In genomic region chr2:30720291-30720690, GRCm38 (mm10) we compare ENCODE assay signal across 8 mouse cellular contexts.
A peak's percentile ranks its signal among the peaks of the same experiment; 100 is the strongest.
DNase-seq lines count a peak whose midpoint lies in the region; ATAC-seq lines count a peak whose summit lies in the region.

No protein-coding gene starts in this region.

- peak overlapping the region; percentile 95 for H3K27ac ChIP-seq in heart, embryonic 11.5 days (ENCODE audit: low read depth, low read length)
- H3K27ac ChIP-seq in hindbrain, embryonic 10.5 days = peak overlapping the region; percentile 100
- H3K27ac ChIP-seq in midbrain, embryonic 11.5 days (ENCODE audit: low read depth, low read length) = peak overlapping the region; percentile 100

- 54% methylated on average over 5 of the region's 5 CpGs for WGBS in heart, embryonic 11.5 days (ENCODE audit: insufficient replicate concordance)
- 36% methylated on average over 5 of the region's 5 CpGs for WGBS in hindbrain, embryonic 10.5 days
- 41% methylated on average over 5 of the region's 5 CpGs for WGBS in midbrain, embryonic 11.5 days

- intact Hi-C loops in left cerebral cortex, postnatal 25 days (cut with DNase I) = no loop called here

- no peaks in the 10 kb centered on the region for H3K9me3 ChIP-seq in heart, embryonic 11.5 days (replicated peaks; ENCODE audit: control insufficient read depth, low read length)
- no peaks in the 10 kb centered on the region for H3K9me3 ChIP-seq in hindbrain, embryonic 10.5 days
- H3K9me3 ChIP-seq in midbrain, embryonic 11.5 days (ENCODE audit: control insufficient read depth, low read length) = no peaks in the 10 kb centered on the region

- ATAC-seq in heart, embryonic 11.5 days (replicated peaks; ENCODE audit: insufficient number of reproducible peaks, low FRiP score, low TSS enrichment) = no peak
- ATAC-seq in midbrain, embryonic 11.5 days (ENCODE audit: low FRiP score) = no peak

- no peak overlapping the region for H3K4me3 ChIP-seq in heart, embryonic 11.5 days (ENCODE audit: low read depth, low read length)
- peak overlapping the region; percentile 53 for H3K4me3 ChIP-seq in hindbrain, embryonic 10.5 days
- no peak overlapping the region for H3K4me3 ChIP-seq in midbrain, embryonic 11.5 days (ENCODE audit: low read depth, low read length)

- H3K27me3 ChIP-seq in heart, embryonic 11.5 days (ENCODE audit: control insufficient read depth, insufficient read depth, low read length) = no peaks in the 10 kb centered on the region
- no peaks in the 10 kb centered on the region for H3K27me3 ChIP-seq in hindbrain, embryonic 10.5 days (ENCODE audit: insufficient read depth, poor library complexity, severe bottlenecking)
- H3K27me3 ChIP-seq in midbrain, embryonic 11.5 days (ENCODE audit: control insufficient read depth, insufficient read depth, low read length) = no peaks in the 10 kb centered on the region

- peaks cover 81% of the 10 kb centered on the region for H3K4me1 ChIP-seq in heart, embryonic 11.5 days (ENCODE audit: control insufficient read depth, insufficient read depth, low read length)
- peaks cover 99% of the 10 kb centered on the region for H3K4me1 ChIP-seq in hindbrain, embryonic 10.5 days (replicated peaks)
- peaks cover 91% of the 10 kb centered on the region for H3K4me1 ChIP-seq in midbrain, embryonic 11.5 days (ENCODE audit: control insufficient read depth, insufficient read depth, low read length)

- H3K9ac ChIP-seq in heart, embryonic 11.5 days (ENCODE audit: low read depth, low read length) = peak overlapping the region; percentile 68
- H3K9ac ChIP-seq in midbrain, embryonic 11.5 days (ENCODE audit: low read length) = peak overlapping the region; percentile 78

- no peaks in the 10 kb centered on the region for H3K36me3 ChIP-seq in heart, embryonic 11.5 days (ENCODE audit: control insufficient read depth, insufficient read depth, low read length)
- no peaks in the 10 kb centered on the region for H3K36me3 ChIP-seq in hindbrain, embryonic 10.5 days
- H3K36me3 ChIP-seq in midbrain, embryonic 11.5 days (ENCODE audit: control insufficient read depth, insufficient read depth, low read length) = no peaks in the 10 kb centered on the region

- peak overlapping the region; percentile 63 for H3K4me2 ChIP-seq in heart, embryonic 11.5 days
- peak overlapping the region; percentile 59 for H3K4me2 ChIP-seq in midbrain, embryonic 11.5 days

- DNase-seq in heart, postnatal 4 days = no peak
- peak; percentile 38 to 43 for DNase-seq in cerebellum, postnatal 25 days
- DNase-seq in hindbrain, embryonic 10.5 days (ENCODE audit: low spot score) = no peak
- no peak for DNase-seq in midbrain, embryonic 11.5 days (ENCODE audit: low spot score, missing footprints)
- DNase-seq in left cerebral cortex, postnatal 25 days (ENCODE audit: low spot score in 2 of 2) = no peak
- DNase-seq in urinary bladder, postnatal 25 days (ENCODE audit: low spot score) = no peak
- no peak for DNase-seq in thymus, postnatal 0 days (ENCODE audit: low spot score)

Comparison
In these comparisons a context has a peak if more than half of its experiments do, and no peak if none do; other contexts are left out.
1. DNase-seq: peak in cerebellum, postnatal 25 days (2 of 2); none in heart, postnatal 4 days (single experiment), hindbrain, embryonic 10.5 days (single experiment), midbrain, embryonic 11.5 days (single experiment), left cerebral cortex, postnatal 25 days (0 of 2), urinary bladder, postnatal 25 days (single experiment) and thymus, postnatal 0 days (single experiment).
2. Peak in every context shown above with its lines, with median percentiles within 50 percentile points of each other: H3K27ac ChIP-seq.